Mouse (Mus musculus) hindbrain, embryonic 12.5 days (tissue): Measurements from ENCODE around the gene Clec4g. TPM values are rescaled to one million over a fixed set of nuclear protein-coding genes. Genes with fewer than 3 reads are reported as not detected.
"Not testable (repeated sequence)": the region's sequence is repeated elsewhere in the genome, so short reads cannot be mapped to it uniquely, and the experiment has no call there.

Experiments used
- ATAC-seq: fragments of 200-750 bp; cut with Nextera tagmentation; 2 replicates; pipeline ENCODE4 v1.8.0; 2017; ENCODE audit warnings: moderate TSS enrichment; ENCODE audit not compliant: low FRiP score
- H3K27ac ChIP-seq: fragments of 300-500 bp; sonication (generic); 2 replicates; pipeline ENCODE4 v1.5.1; 2016; ENCODE audit warnings: mild to moderate bottlenecking
- H3K27me3 ChIP-seq: fragments of 300-500 bp; sonication (generic); 2 replicates; pipeline ENCODE4 v1.6.1; 2016; ENCODE audit warnings: mild to moderate bottlenecking
- H3K36me3 ChIP-seq: fragments of 300-500 bp; sonication (generic); 2 replicates; pipeline ENCODE4 v1.6.1; 2016; ENCODE audit warnings: mild to moderate bottlenecking
- H3K4me1 ChIP-seq: fragments of 300-500 bp; sonication (generic); 2 replicates; pipeline ENCODE4 v1.6.1; 2016
- H3K4me2 ChIP-seq: fragments of 300-500 bp; sonication (generic); replicated peaks from 2 replicates; pipeline ENCODE4 v1.6.1; 2016; ENCODE audit warnings: mild to moderate bottlenecking
- H3K4me3 ChIP-seq: fragments of 300-500 bp; sonication (generic); 2 replicates; pipeline ENCODE4 v1.5.1; 2016; ENCODE audit warnings: mild to moderate bottlenecking
- H3K9ac ChIP-seq: fragments of 300-500 bp; sonication (generic); 2 replicates; pipeline ENCODE4 v1.6.1; 2016; ENCODE audit warnings: mild to moderate bottlenecking, moderate library complexity
- H3K9me3 ChIP-seq: fragments of 300-500 bp; sonication (generic); replicated peaks from 2 replicates; pipeline ENCODE4 v1.6.1; 2016; ENCODE audit warnings: mild to moderate bottlenecking
- WGBS: fragments of 180-500 bp; shearing (Covaris S2); methylation state at CpG from one replicate; pipeline ENCODE4 v1.1.7; 2016; 5-methylcytosine and 5-hydroxymethylcytosine counted together
- polyA plus RNA-seq: library from polyadenylated mRNA; unstranded; fragments of >200 nt; fragmentation: Nextera tagmentation; extraction: Ambion mirVana; gene quantifications from 2 replicates; pipeline ENCODE4 v1.2.1, GENCODE M21; 2016

The Clec4g gene
- 0.17 TPM in 1 of 2 replicates, not detected in the other for polyA plus RNA-seq

GRCm38 (mm10) chr8:3720551-3720950 lies at the start of gene Clec4g:
Gene Clec4g, minus strand, starts transcription at chr8:3720651.
- no peaks in the 10 kb centered on the region for H3K27me3 ChIP-seq
- H3K9ac ChIP-seq, result no peak within 1 kb of the TSS
- no peaks in the 10 kb centered on the region for H3K36me3 ChIP-seq
- no peaks in the 10 kb centered on the region for H3K9me3 ChIP-seq
- no peak within 1 kb of the TSS for H3K27ac ChIP-seq
- no peak within 1 kb of the TSS for H3K4me2 ChIP-seq
- no peak within 1 kb of the TSS for H3K4me3 ChIP-seq
- ATAC-seq, result no peak
- WGBS, result 70% methylated on average over 5 of the region's 5 CpGs
- H3K4me1 ChIP-seq, result no peaks in the 10 kb centered on the region

GRCm38 (mm10) chr8:3768641-3769040 lies 48.2 kb upstream of the Clec4g start:
- not testable (repeated sequence) for H3K4me2 ChIP-seq, H3K4me1 ChIP-seq, H3K36me3 ChIP-seq, H3K4me3 ChIP-seq, H3K27ac ChIP-seq, H3K9ac ChIP-seq, ATAC-seq, H3K27me3 ChIP-seq
- peaks cover 33% of the 10 kb centered on the region for H3K9me3 ChIP-seq
- WGBS, result 83% methylated on average over 5 of the region's 5 CpGs

- Histone ChIP-seq H3K9ac (no peak overlapping the region), H3K27ac (no peak overlapping the region), H3K9me3 (peaks cover 25% of the 10 kb centered on the region), H3K4me2 (no peak overlapping the region), H3K27me3 (no peaks in the 10 kb centered on the region), H3K36me3 (no peaks in the 10 kb centered on the region), H3K4me1 (no peaks in the 10 kb centered on the region), H3K4me3 (no peak overlapping the region)
- WGBS, result 73% methylated on average over 18 of the region's 18 CpGs
- peak; percentile 99 for ATAC-seq
These were observed 33.9 kb upstream of the Clec4g start for GRCm38 (mm10) chr8:3754261-3754850.

- Histone ChIP-seq H3K9ac (no peak within 1 kb of the TSS), H3K27ac (no peak within 1 kb of the TSS), H3K4me1 (no peaks in the 10 kb centered on the region), H3K36me3 (no peaks in the 10 kb centered on the region), H3K27me3 (no peaks in the 10 kb centered on the region), H3K4me2 (no peak within 1 kb of the TSS), H3K4me3 (no peak within 1 kb of the TSS), H3K9me3 (peaks cover 16% of the 10 kb centered on the region)
- no peak for ATAC-seq
- 91% methylated on average over 4 of the region's 4 CpGs for WGBS
These were observed 28.3 kb upstream of the Clec4g start, which contains the start of gene Cd209a for GRCm38 (mm10) chr8:3748761-3749160. Gene Cd209a, minus strand, starts transcription at chr8:3748984.

- no peaks in the 10 kb centered on the region for H3K4me1 ChIP-seq
- no peak overlapping the region for H3K27ac ChIP-seq
- H3K4me2 ChIP-seq, result no peak overlapping the region
- 0 out of 2 replicates have a peak, but pooled peaks cover 3% of the 10 kb centered on the region for H3K9me3 ChIP-seq
- no peak for ATAC-seq
- 87% methylated on average over 2 of the region's 2 CpGs for WGBS
- H3K9ac ChIP-seq, result no peak overlapping the region
- no peaks in the 10 kb centered on the region for H3K27me3 ChIP-seq
- H3K36me3 ChIP-seq, result no peaks in the 10 kb centered on the region
- H3K4me3 ChIP-seq, result no peak overlapping the region
These were observed 16.5 kb upstream of the Clec4g start for GRCm38 (mm10) chr8:3736947-3737346.

- no peaks in the 10 kb centered on the region for H3K4me1 ChIP-seq
- H3K4me2 ChIP-seq, result no peak overlapping the region
- no peak overlapping the region for H3K9ac ChIP-seq
- H3K27me3 ChIP-seq, result no peaks in the 10 kb centered on the region
- no peaks in the 10 kb centered on the region for H3K36me3 ChIP-seq
- H3K9me3 ChIP-seq, result no peaks in the 10 kb centered on the region
- H3K4me3 ChIP-seq, result no peak overlapping the region
- WGBS, result 82% methylated on average over 2 of the region's 2 CpGs
- no peak for ATAC-seq
- H3K27ac ChIP-seq, result no peak overlapping the region
These were observed 15.1 kb upstream of the Clec4g start for GRCm38 (mm10) chr8:3735599-3735998.

- no peak overlapping the region for H3K27ac ChIP-seq
- no peaks in the 10 kb centered on the region for H3K9me3 ChIP-seq
- H3K27me3 ChIP-seq, result no peaks in the 10 kb centered on the region
- no peak overlapping the region for H3K4me2 ChIP-seq
- H3K36me3 ChIP-seq, result no peaks in the 10 kb centered on the region
- H3K4me1 ChIP-seq, result no peaks in the 10 kb centered on the region
- no peak overlapping the region for H3K4me3 ChIP-seq
- no peak for ATAC-seq
- H3K9ac ChIP-seq, result no peak overlapping the region
- 43% methylated on average over 1 of the region's 1 CpGs for WGBS
These were observed 13.6 kb upstream of the Clec4g start for GRCm38 (mm10) chr8:3734084-3734483.

GRCm38 (mm10) chr8:3721041-3721440 lies 590 bp upstream of the Clec4g start:
- H3K9ac ChIP-seq, result no peak overlapping the region
- H3K4me3 ChIP-seq, result no peak overlapping the region
- no peak overlapping the region for H3K27ac ChIP-seq
- no peaks in the 10 kb centered on the region for H3K9me3 ChIP-seq
- no peaks in the 10 kb centered on the region for H3K36me3 ChIP-seq
- WGBS, result 27% methylated on average over 1 of the region's 1 CpGs
- ATAC-seq, result no peak
- no peaks in the 10 kb centered on the region for H3K27me3 ChIP-seq
- H3K4me1 ChIP-seq, result no peaks in the 10 kb centered on the region
- no peak overlapping the region for H3K4me2 ChIP-seq

GRCm38 (mm10) chr8:3718559-3718958 lies 1.9 kb downstream of the Clec4g start:
- Histone ChIP-seq H3K27ac (no peak overlapping the region), H3K4me1 (no peaks in the 10 kb centered on the region), H3K9ac (no peak overlapping the region), H3K4me3 (no peak overlapping the region), H3K4me2 (no peak overlapping the region), H3K9me3 (no peaks in the 10 kb centered on the region), H3K36me3 (no peaks in the 10 kb centered on the region), H3K27me3 (no peaks in the 10 kb centered on the region)
- WGBS, result 17% methylated on average over 14 of the region's 14 CpGs
- ATAC-seq, result peak; percentile 26; the same call in 1 of the 2 replicates

- no peaks in the 10 kb centered on the region for H3K4me1 ChIP-seq
- no peak overlapping the region for H3K4me3 ChIP-seq
- H3K4me2 ChIP-seq, result no peak overlapping the region
- no peaks in the 10 kb centered on the region for H3K27me3 ChIP-seq
- H3K36me3 ChIP-seq, result no peaks in the 10 kb centered on the region
- H3K27ac ChIP-seq, result no peak overlapping the region
- H3K9ac ChIP-seq, result no peak overlapping the region
- 87% methylated on average over 12 of the region's 12 CpGs for WGBS
- no peaks in the 10 kb centered on the region for H3K9me3 ChIP-seq
- ATAC-seq, result no peak
These were observed 3.0 kb downstream of the Clec4g start for GRCm38 (mm10) chr8:3717321-3717954.

GRCm38 (mm10) chr8:3711646-3712045 lies 8.8 kb downstream of the Clec4g start:
- Histone ChIP-seq H3K4me2 (no peak overlapping the region), H3K27ac (no peak overlapping the region), H3K4me1 (no peaks in the 10 kb centered on the region), H3K4me3 (no peak overlapping the region), H3K27me3 (no peaks in the 10 kb centered on the region), H3K9ac (no peak overlapping the region), H3K36me3 (no peaks in the 10 kb centered on the region), H3K9me3 (no peaks in the 10 kb centered on the region)
- no peak for ATAC-seq
- WGBS, result 65% methylated on average over 2 of the region's 2 CpGs

GRCm38 (mm10) chr8:3710312-3710711 lies 10.1 kb downstream of the Clec4g start:
- no peaks in the 10 kb centered on the region for H3K27me3 ChIP-seq
- ATAC-seq, result no peak
- no peaks in the 10 kb centered on the region for H3K9me3 ChIP-seq
- no peak overlapping the region for H3K9ac ChIP-seq
- no peak overlapping the region for H3K4me2 ChIP-seq
- WGBS, result 80% methylated on average over 3 of the region's 3 CpGs
- no peak overlapping the region for H3K27ac ChIP-seq
- no peaks in the 10 kb centered on the region for H3K4me1 ChIP-seq
- no peak overlapping the region for H3K4me3 ChIP-seq
- H3K36me3 ChIP-seq, result no peaks in the 10 kb centered on the region

GRCm38 (mm10) chr8:3707611-3708010 lies 12.8 kb downstream of the Clec4g start:
- Histone ChIP-seq H3K36me3 (no peaks in the 10 kb centered on the region), H3K9ac (no peak overlapping the region), H3K4me2 (no peak overlapping the region), H3K27me3 (no peaks in the 10 kb centered on the region), H3K4me1 (no peaks in the 10 kb centered on the region), H3K27ac (no peak overlapping the region), H3K4me3 (no peak overlapping the region), H3K9me3 (no peaks in the 10 kb centered on the region)
- no peak for ATAC-seq
- WGBS, result 76% methylated on average over 7 of the region's 7 CpGs
